Comparison of ENCODE assay signal across 11 mouse cellular contexts in the genomic region with DNA sequence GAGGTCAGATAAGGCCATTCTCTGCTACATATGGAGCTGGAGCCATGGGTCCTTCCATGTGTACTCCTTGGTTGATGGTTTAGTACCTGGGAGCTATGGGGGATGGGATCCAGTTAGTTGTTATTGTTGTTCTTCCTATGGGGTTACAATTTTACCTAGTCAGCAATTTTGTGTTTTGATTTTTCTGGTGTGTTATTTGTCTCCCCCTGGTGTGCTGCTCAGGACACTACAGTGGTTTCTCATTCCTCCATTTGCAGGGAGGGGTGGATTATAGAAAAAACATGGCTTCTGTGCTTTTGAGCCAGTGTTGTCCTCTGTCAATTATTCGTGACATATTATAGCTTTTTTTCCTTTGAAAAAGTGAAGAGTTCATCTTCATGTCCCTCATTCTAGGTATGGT. TPM values are rescaled to one million over a fixed set of nuclear protein-coding genes. Genes with fewer than 3 reads are reported as not detected.
A peak's percentile ranks its signal among the peaks of the same experiment; 100 is the strongest.
DNase-seq lines count a peak whose midpoint lies in the region; ATAC-seq lines count a peak whose summit lies in the region.
"Had no signal": no experiment of that assay in that cellular context is flagged by ENCODE, and none has a peak within 500 bp of the region (broad histone marks: within the 10 kb centered on the region; RNA-seq: fewer than 3 reads in every experiment).

No protein-coding gene starts in this region.

- H3K27ac ChIP-seq in kidney, embryonic 16.5 days (ENCODE audit: low read length) = no peak overlapping the region
- H3K27ac ChIP-seq: forebrain, embryonic 13.5 days; neural tube, embryonic 12.5 days had no signal

- 73% methylated on average over 1 of the region's 1 CpGs for WGBS in kidney, embryonic 16.5 days

- no peak overlapping the region for H3K4me2 ChIP-seq in kidney, embryonic 16.5 days (replicated peaks; ENCODE audit: low read depth, low read length)
- H3K4me2 ChIP-seq: forebrain, embryonic 13.5 days; neural tube, embryonic 12.5 days had no signal

- peak; percentile 1 for DNase-seq in adrenal gland, postnatal 10 days
- no peak for DNase-seq in adrenal gland, adult 2 months
- DNase-seq in kidney, adult 9 months = peak; percentile 4
- peak; percentile 7 for DNase-seq in ES-CJ7 (ENCODE audit: low read depth, low spot score)
- peak; percentile 18 to 21 for DNase-seq in natural killer cell, adult 2 months (ENCODE audit: low spot score in 2 of 2)
- DNase-seq in testis, postnatal 14 days (ENCODE audit: low spot score) = no peak
- no peak for DNase-seq in embryo, embryonic 10 days (ENCODE audit: low spot score)
- DNase-seq: left cerebral cortex, postnatal 4 days had no signal

- no peaks in the 10 kb centered on the region for H3K4me1 ChIP-seq in kidney, embryonic 16.5 days (ENCODE audit: insufficient read depth, low read length)
- H3K4me1 ChIP-seq: forebrain, embryonic 13.5 days; neural tube, embryonic 12.5 days had no signal

- no peaks in the 10 kb centered on the region for H3K9me3 ChIP-seq in kidney, embryonic 16.5 days (ENCODE audit: low read length)
- H3K9me3 ChIP-seq: forebrain, embryonic 13.5 days; neural tube, embryonic 12.5 days had no signal

- ATAC-seq in kidney, embryonic 16.5 days (ENCODE audit: low FRiP score, low TSS enrichment) = no peak
- ATAC-seq: forebrain, embryonic 13.5 days had no signal

- no peak overlapping the region for H3K9ac ChIP-seq in kidney, embryonic 16.5 days (replicated peaks; ENCODE audit: low read length)
- H3K9ac ChIP-seq: forebrain, embryonic 13.5 days; neural tube, embryonic 12.5 days had no signal

- H3K4me3 ChIP-seq in kidney, embryonic 16.5 days (ENCODE audit: low read length) = no peak overlapping the region
- H3K4me3 ChIP-seq: forebrain, embryonic 13.5 days; neural tube, embryonic 12.5 days had no signal

- H3K36me3 ChIP-seq in kidney, embryonic 16.5 days (ENCODE audit: insufficient read depth, low read length) = no peaks in the 10 kb centered on the region
- H3K36me3 ChIP-seq: neural tube, embryonic 12.5 days had no signal

- no peaks in the 10 kb centered on the region for H3K27me3 ChIP-seq in kidney, embryonic 16.5 days (ENCODE audit: insufficient read depth, low read length)
- H3K27me3 ChIP-seq: forebrain, embryonic 13.5 days; neural tube, embryonic 12.5 days had no signal

RNA-seq across cellular contexts. Expression of a gene that starts 38.7 kb away (rescaled TPM):
- total RNA-seq in adrenal gland, postnatal 10 days (2021) = 1 to 10 TPM; 1.6 to 8.2 TPM
- 1 to 10 TPM in 1 of 2 experiments, under 1 TPM in 1; 0.52 to 2.9 TPM for total RNA-seq in adrenal gland, adult 2 months (2021)
- 0.10 and 0.16 TPM in 2 replicates for polyA plus RNA-seq in adrenal gland, adult 2 months (2012; rRNA removed)
- 3.9 and 5.4 TPM in 2 replicates for polyA plus RNA-seq in kidney, embryonic 16.5 days (2015; fragmentation: Nextera tagmentation; extraction: Ambion mirVana)

Comparison
In these comparisons a context has a peak if more than half of its experiments do, and no peak if none do; other contexts are left out.
1. DNase-seq: peak in adrenal gland, postnatal 10 days (single experiment), kidney, adult 9 months (single experiment), ES-CJ7 (single experiment) and natural killer cell, adult 2 months (2 of 2); none in adrenal gland, adult 2 months (single experiment), testis, postnatal 14 days (single experiment) and embryo, embryonic 10 days (single experiment).